Mouse (Mus musculus): Measurements from ENCODE around the gene Agr2. TPM values are rescaled to one million over a fixed set of nuclear protein-coding genes. Genes with fewer than 3 reads are reported as not detected.

Agr2 gene
- polyA plus RNA-seq, 1 experiment, result 0.15 TPM

DNA sequence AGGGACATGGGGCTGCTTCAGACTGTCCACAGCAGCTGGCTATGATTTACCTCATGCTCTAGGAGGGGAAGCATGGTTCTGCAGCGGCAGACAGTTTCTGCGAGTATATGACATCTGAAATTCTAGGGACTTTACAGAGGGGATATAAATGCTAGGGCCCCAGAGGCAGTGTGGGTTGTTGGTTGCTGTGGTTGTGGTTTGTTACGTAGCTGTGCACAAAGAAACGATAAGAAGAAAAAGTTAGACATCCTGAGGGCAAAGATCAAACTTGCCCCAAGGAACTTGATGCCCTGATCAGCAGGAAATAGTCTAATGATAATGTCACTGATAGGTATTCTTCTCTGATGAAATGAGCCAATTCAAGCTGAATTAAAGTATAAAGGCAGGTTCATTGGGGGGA is 26.9 kb downstream of the Agr2 start:
- no peak for TF ChIP-seq CTCF (IDR thresholded peaks at IDR 0.05; ENCODE audit: extremely low read depth, insufficient read depth, low read length)
- TF ChIP-seq POLR2A (IDR thresholded peaks at IDR 0.05; ENCODE audit: extremely low read depth, insufficient read depth, low read length), result no peak
- Histone ChIP-seq H3K4me3 (ENCODE audit: insufficient read depth, low read length) (no peak overlapping the region), H3K4me1 (ENCODE audit: control insufficient read depth, insufficient read depth, low read length) (no peaks in the 10 kb centered on the region; the same call in 1 of the 2 replicates), H3K27ac (ENCODE audit: insufficient read depth, low read length) (no peak overlapping the region)

DNA sequence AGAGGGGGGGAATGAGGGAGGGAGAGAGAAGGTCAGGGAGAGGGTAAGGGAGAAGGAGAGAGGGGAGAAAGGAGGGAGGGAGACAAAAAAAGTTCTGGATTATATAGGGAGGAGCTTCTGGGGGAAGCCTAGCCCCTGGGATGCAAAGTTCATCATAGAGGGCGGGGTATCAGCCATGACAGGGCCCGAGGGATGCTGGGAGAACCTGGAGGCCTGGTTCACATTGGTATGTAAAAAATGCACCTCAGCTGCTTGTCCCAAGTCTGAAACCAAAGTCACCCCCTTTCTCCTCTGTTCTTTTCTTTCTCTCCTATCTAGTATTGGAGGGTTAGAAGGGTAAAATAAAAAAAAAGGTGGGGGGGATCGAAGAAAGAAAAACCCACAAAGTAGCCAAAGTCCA is 27.4 kb downstream of the Agr2 start:
- no peak overlapping the region for H3K27ac ChIP-seq (ENCODE audit: insufficient read depth, low read length)
- H3K4me1 ChIP-seq (ENCODE audit: control insufficient read depth, insufficient read depth, low read length), result no peaks in the 10 kb centered on the region; the same call in 1 of the 2 replicates
- TF ChIP-seq POLR2A (IDR thresholded peaks at IDR 0.05; ENCODE audit: extremely low read depth, insufficient read depth, low read length), result no peak
- TF ChIP-seq CTCF (IDR thresholded peaks at IDR 0.05; ENCODE audit: extremely low read depth, insufficient read depth, low read length), result no peak

DNA sequence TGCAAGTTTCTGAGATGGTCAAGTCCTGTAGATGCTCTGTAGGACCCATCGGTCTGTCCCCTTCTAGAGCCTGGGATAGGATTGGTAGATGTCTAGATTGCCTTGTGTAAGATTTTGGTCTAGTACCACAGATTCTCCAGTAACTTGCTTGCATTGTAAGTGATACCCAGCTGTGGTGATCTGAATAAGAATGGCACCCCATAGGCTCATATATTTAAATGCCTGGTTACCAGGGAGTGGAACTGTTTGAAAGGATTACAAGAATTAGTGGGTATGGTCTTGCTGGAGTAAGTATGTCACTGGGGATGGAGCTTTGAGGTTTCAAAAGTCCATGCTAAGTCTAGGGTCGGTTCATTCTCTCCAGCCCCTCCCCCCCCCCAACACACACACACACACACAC is 28.0 kb downstream of the Agr2 start:
- Histone ChIP-seq H3K4me3 (ENCODE audit: insufficient read depth, low read length) (no peak overlapping the region), H3K4me1 (ENCODE audit: control insufficient read depth, insufficient read depth, low read length) (peaks cover 2% of the 10 kb centered on the region), H3K27ac (ENCODE audit: insufficient read depth, low read length) (no peak overlapping the region)
- TF ChIP-seq POLR2A (IDR thresholded peaks at IDR 0.05; ENCODE audit: extremely low read depth, insufficient read depth, low read length), result no peak

More for the DNA sequence above, 27.4 kb downstream of the Agr2 start:
- no peak overlapping the region for H3K4me3 ChIP-seq (ENCODE audit: insufficient read depth, low read length)

DNA sequence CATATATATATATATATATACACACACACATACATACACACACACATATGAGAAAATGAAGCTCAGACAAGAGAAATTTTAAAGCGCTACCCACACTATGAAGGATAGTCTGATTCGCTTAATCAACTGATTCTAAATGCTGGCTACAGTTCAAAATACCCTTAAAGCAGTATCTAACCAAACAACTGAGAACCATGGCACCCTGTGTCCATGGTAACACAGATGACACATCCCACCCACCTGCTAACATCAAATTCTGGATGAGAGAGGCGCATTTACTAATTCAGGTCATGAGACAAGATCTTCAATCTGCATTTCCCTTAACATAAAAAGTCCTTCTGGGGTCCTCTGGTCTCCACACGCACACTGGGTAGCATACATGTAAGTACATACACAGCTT is 33.4 kb downstream of the Agr2 start:
- Histone ChIP-seq H3K4me1 (ENCODE audit: control insufficient read depth, insufficient read depth, low read length) (peaks cover 19% of the 10 kb centered on the region), H3K4me3 (ENCODE audit: insufficient read depth, low read length) (no peak overlapping the region), H3K27ac (ENCODE audit: insufficient read depth, low read length) (no peak overlapping the region)
- TF ChIP-seq CTCF (IDR thresholded peaks at IDR 0.05; ENCODE audit: extremely low read depth, insufficient read depth, low read length) (no peak), POLR2A (IDR thresholded peaks at IDR 0.05; ENCODE audit: extremely low read depth, insufficient read depth, low read length) (no peak)

DNA sequence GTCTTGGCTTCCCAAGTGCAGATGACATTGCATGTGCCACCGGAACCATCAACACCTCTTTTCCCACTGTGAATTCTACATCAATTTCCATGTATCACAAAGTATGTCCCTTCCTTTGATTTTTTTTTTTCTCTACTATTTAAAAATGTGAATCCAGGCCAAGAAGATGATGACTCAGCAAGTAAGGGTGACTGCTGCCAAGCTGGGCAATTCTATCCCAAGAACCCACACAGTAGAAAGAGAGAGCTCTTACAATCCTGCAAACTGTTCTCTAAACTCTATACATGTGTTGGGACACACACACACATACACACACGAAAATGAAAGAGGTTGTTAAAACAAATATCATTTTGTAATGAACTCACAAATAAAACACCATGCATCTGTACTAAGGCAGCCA is 34.5 kb downstream of the Agr2 start:
- peaks cover 19% of the 10 kb centered on the region for H3K4me1 ChIP-seq (ENCODE audit: control insufficient read depth, insufficient read depth, low read length)
- no peak for TF ChIP-seq POLR2A (IDR thresholded peaks at IDR 0.05; ENCODE audit: extremely low read depth, insufficient read depth, low read length)
- TF ChIP-seq CTCF (IDR thresholded peaks at IDR 0.05; ENCODE audit: extremely low read depth, insufficient read depth, low read length), result no peak
- H3K4me3 ChIP-seq (ENCODE audit: insufficient read depth, low read length), result no peak overlapping the region
- H3K27ac ChIP-seq (ENCODE audit: insufficient read depth, low read length), result no peak overlapping the region

DNA sequence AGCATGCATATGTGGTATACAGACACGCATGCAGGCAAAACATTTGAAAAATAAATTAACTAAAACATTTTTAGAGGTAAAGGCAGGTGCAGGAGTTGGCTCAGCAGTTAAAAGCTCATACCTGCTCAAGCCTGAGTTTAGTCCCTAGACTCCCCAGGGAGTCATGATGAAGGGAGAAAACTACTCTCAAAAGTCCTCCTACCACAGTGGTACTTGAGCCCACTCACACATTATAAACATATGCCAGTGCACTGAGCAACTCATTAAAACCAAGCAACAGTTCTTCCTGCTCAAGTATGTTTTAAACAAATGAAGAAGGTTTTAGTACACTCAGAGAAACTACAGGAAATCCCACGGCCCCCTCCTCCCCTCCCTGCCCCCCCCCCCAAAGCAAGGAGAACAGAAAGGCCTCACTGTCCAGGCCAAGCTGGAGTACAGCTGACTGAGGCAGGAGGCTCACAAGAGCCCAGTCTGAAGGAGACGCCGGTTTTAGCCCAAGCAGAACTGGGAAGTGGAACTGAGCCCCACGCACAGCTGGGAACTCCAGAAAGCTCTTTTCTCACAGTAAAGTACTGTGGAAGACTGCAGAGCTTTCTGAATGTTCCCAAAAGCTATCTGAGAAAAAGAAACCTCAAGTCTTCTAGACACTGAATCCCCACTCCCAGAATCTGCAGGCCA is 36.4 kb downstream of the Agr2 start:
- TF ChIP-seq POLR2A (IDR thresholded peaks at IDR 0.05; ENCODE audit: extremely low read depth, insufficient read depth, low read length), result no peak
- TF ChIP-seq CTCF (IDR thresholded peaks at IDR 0.05; ENCODE audit: extremely low read depth, insufficient read depth, low read length), result no peak
- Histone ChIP-seq H3K27ac (ENCODE audit: insufficient read depth, low read length) (peak overlapping the region; percentile 29; the same call in 1 of the 2 replicates), H3K4me1 (ENCODE audit: control insufficient read depth, insufficient read depth, low read length) (peaks cover 22% of the 10 kb centered on the region), H3K4me3 (ENCODE audit: insufficient read depth, low read length) (no peak overlapping the region)

DNA sequence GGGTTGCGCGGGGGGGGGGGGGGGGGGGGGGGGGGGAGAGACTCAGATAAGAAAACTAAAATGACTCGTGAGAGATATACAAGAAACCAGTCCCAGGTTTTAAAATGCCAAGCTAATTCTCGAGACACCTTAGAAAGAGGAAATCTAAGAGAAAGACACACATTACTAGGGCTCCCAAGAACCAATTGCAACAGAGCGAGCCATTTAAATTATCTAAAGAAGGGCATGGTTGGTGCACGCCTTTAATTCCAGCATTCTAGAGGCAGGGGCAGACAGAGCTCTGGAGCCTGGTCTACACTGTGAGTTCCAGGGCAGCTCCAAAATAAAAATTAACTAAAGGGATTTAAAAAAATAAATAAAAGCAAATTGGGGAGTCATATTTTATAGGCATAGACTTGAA is 37.0 kb downstream of the Agr2 start:
- H3K4me1 ChIP-seq (ENCODE audit: control insufficient read depth, insufficient read depth, low read length), result peaks cover 22% of the 10 kb centered on the region
- no peak overlapping the region for H3K4me3 ChIP-seq (ENCODE audit: insufficient read depth, low read length)
- TF ChIP-seq POLR2A (IDR thresholded peaks at IDR 0.05; ENCODE audit: extremely low read depth, insufficient read depth, low read length) (no peak), CTCF (IDR thresholded peaks at IDR 0.05; ENCODE audit: extremely low read depth, insufficient read depth, low read length) (no peak)
- peak overlapping the region; percentile 48; the same call in 1 of the 2 replicates for H3K27ac ChIP-seq (ENCODE audit: insufficient read depth, low read length)

DNA sequence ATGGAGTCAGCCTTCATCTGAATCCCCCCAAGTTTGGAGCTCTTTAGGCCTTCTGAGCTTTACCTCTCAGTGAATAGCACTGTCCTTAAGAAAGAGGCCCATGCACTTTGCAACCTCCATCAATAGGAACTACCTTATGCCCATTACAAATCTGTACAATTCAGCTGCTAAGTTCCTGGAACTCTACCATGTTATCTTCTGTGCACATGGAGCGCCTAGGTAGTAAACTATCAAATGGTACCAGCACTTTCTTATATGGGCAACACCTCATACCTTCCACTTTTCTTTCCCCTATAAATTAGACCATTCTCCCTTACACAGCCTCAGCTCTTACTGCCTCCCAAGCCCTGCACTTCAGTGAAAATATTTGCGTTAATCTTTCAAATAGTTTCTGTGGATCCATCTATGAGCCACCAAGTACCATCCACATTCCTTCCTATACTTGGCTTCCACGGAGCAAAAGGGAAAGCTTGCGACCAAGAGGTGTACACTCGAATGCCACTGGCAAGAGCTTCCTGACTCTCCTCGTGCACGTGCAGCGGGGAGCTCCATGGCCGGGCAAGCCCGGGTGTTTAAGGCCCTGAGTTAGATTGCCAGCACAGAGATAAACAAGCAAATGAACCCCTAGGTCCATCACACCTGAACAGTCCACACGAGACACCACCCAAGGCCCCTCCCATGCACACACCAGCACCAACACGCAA is 38.1 kb downstream of the Agr2 start:
- Histone ChIP-seq H3K27ac (ENCODE audit: insufficient read depth, low read length) (no peak overlapping the region), H3K4me3 (ENCODE audit: insufficient read depth, low read length) (no peak overlapping the region), H3K4me1 (ENCODE audit: control insufficient read depth, insufficient read depth, low read length) (peaks cover 19% of the 10 kb centered on the region)
- TF ChIP-seq POLR2A (IDR thresholded peaks at IDR 0.05; ENCODE audit: extremely low read depth, insufficient read depth, low read length) (no peak), CTCF (IDR thresholded peaks at IDR 0.05; ENCODE audit: extremely low read depth, insufficient read depth, low read length) (no peak)

DNA sequence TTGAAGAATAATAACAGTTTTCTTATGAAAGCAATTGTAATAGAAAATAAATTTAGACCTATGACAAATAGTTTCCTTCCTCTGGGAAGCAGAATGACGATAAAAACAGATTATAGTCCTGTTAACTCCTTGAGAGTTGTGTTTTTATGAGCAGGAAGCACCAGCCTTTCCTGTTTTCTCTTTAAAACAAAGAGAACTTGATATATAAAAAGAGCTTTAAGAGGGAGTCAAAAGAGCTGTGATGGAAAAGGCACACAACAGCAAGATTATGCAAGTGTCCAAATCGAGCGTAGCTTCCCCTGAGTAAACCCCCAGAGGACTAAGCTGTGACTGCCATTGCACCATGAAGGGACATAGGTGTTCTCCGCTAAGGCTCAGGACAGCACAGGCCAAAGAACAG is 39.7 kb downstream of the Agr2 start:
- H3K27ac ChIP-seq (ENCODE audit: insufficient read depth, low read length), result peak overlapping the region; percentile 89; the same call in 1 of the 2 replicates
- peaks cover 13% of the 10 kb centered on the region for H3K4me1 ChIP-seq (ENCODE audit: control insufficient read depth, insufficient read depth, low read length)
- TF ChIP-seq POLR2A (IDR thresholded peaks at IDR 0.05; ENCODE audit: extremely low read depth, insufficient read depth, low read length) (no peak), CTCF (IDR thresholded peaks at IDR 0.05; ENCODE audit: extremely low read depth, insufficient read depth, low read length) (no peak)
- no peak overlapping the region for H3K4me3 ChIP-seq (ENCODE audit: insufficient read depth, low read length)

DNA sequence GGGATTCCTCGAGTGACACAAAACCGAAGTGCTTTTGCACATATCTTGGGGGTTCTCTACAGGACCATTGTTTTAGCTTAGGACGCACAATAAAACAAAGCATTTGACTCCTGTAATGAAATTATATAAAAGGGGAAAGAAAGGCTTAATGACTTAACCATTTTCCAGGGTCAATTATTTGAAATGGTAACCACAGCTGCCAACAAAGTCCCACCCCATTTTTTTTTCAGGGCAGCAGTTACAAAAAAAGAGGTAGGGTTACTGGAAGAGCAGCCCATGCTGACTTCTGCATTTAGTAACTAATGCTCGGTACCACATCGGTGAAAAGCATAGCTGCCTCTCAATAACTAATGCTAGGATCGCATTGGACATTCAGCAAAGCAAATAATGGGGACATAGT is 42.8 kb downstream of the Agr2 start:
- Histone ChIP-seq H3K27ac (ENCODE audit: insufficient read depth, low read length) (no peak overlapping the region), H3K4me3 (ENCODE audit: insufficient read depth, low read length) (no peak overlapping the region), H3K4me1 (ENCODE audit: control insufficient read depth, insufficient read depth, low read length) (peaks cover 4% of the 10 kb centered on the region)
- TF ChIP-seq CTCF (IDR thresholded peaks at IDR 0.05; ENCODE audit: extremely low read depth, insufficient read depth, low read length) (no peak), POLR2A (IDR thresholded peaks at IDR 0.05; ENCODE audit: extremely low read depth, insufficient read depth, low read length) (no peak)

All from cortical plate, adult 2 months (tissue).